Mouse (Mus musculus) MEL (cell line): Measurements from ENCODE around the gene Cd9.

Experiments
- CHD1 ChIP-seq: IDR thresholded peaks from 2 replicates; pipeline ENCODE4 v1.6.1; 2012; ENCODE audit warnings: low read depth, mild to moderate bottlenecking, inconsistent platforms, low read length, improper control_type of control experiment
- CTCF ChIP-seq, 3 experiments: IDR thresholded peaks in 2 of 3; conservative IDR thresholded peaks in 1 of 3; 2 replicates each; pipeline ENCODE4 v1.5.1; 2011 to 2012; ENCODE audit warnings: low read length in 3 of 3, low read depth in 2 of 3, mild to moderate bottlenecking in 2 of 3, improper control_type of control experiment in 1 of 3, inconsistent platforms in 1 of 3, mixed read lengths in 1 of 3, moderate library complexity in 1 of 3; ENCODE audit not compliant: control insufficient read depth in 1 of 3, insufficient read depth in 1 of 3, poor library complexity in 1 of 3, severe bottlenecking in 1 of 3
- E2F4 ChIP-seq: IDR thresholded peaks from 2 replicates; pipeline ENCODE4 v1.6.1; 2011; ENCODE audit warnings: low read depth, low read length, improper control_type of control experiment, borderline replicate concordance
- EP300 ChIP-seq, 2 experiments: IDR thresholded peaks; 2 replicates each; pipeline ENCODE4 v1.6.1; 2011; ENCODE audit warnings: improper control_type of control experiment in 2 of 2, low read length in 2 of 2, low read depth in 1 of 2, mild to moderate bottlenecking in 1 of 2
- GATA1 ChIP-seq: IDR thresholded peaks from 2 replicates; pipeline ENCODE4 v1.6.1; 2011; ENCODE audit warnings: low read depth, low read length, improper control_type of control experiment
- JUND ChIP-seq: IDR thresholded peaks from 2 replicates; pipeline ENCODE4 v1.6.1; 2011; ENCODE audit warnings: low read depth, mild to moderate bottlenecking, improper control_type of control experiment, low read length
- KAT2A ChIP-seq: conservative IDR thresholded peaks from 2 replicates; pipeline ENCODE4 v1.6.1; 2012; ENCODE audit warnings: low read depth, low read length, improper control_type of control experiment, inconsistent platforms
- MAFK ChIP-seq: IDR thresholded peaks from 2 replicates; pipeline ENCODE4 v1.6.1; 2011; ENCODE audit warnings: low read depth, mild to moderate bottlenecking, low read length, improper control_type of control experiment, borderline replicate concordance
- MAX ChIP-seq: IDR thresholded peaks from 2 replicates; pipeline ENCODE4 v1.6.1; 2011; ENCODE audit warnings: low read length, improper control_type of control experiment
- MXI1 ChIP-seq: IDR thresholded peaks from 2 replicates; pipeline ENCODE4 v1.6.1; 2011; ENCODE audit warnings: mild to moderate bottlenecking, low read depth, low read length, improper control_type of control experiment
- MYC ChIP-seq: IDR thresholded peaks from 2 replicates; pipeline ENCODE4 v1.6.1; 2011; ENCODE audit warnings: low read depth, mild to moderate bottlenecking, low read length, improper control_type of control experiment, moderate library complexity
- POLR2A ChIP-seq, 2 experiments: IDR thresholded peaks; 2 replicates each; pipeline ENCODE4 v1.6.1; 2011 to 2012; ENCODE audit warnings: low read length in 2 of 2, mild to moderate bottlenecking in 2 of 2, control low read depth in 1 of 2, improper control_type of control experiment in 1 of 2, low read depth in 1 of 2, moderate library complexity in 1 of 2; ENCODE audit not compliant: control insufficient read depth in 1 of 2, insufficient read depth in 1 of 2, poor library complexity in 1 of 2
- POLR2AphosphoS5 ChIP-seq: IDR thresholded peaks from 2 replicates; pipeline ENCODE4 v1.6.1; 2012; ENCODE audit warnings: low read depth, borderline replicate concordance, mild to moderate bottlenecking, inconsistent platforms, low read length, moderate library complexity, mixed read lengths
- ZMIZ1 ChIP-seq: IDR thresholded peaks from 2 replicates; pipeline ENCODE4 v1.6.1; 2012; ENCODE audit warnings: low read depth, mild to moderate bottlenecking, inconsistent platforms, low read length, improper control_type of control experiment, moderate library complexity

GRCm38 (mm10) chr6:125504622-125505355, 10.2 kb upstream of the Cd9 start:
- no peak for TF ChIP-seq MXI1
- no peak for TF ChIP-seq CTCF (IDR thresholded peaks at IDR 0.05 in 2 of 3, conservative IDR thresholded peaks at IDR 0.05 in 1 of 3; ENCODE audit: control insufficient read depth in 1 of 3, insufficient read depth in 1 of 3, low read depth in 2 of 3, low read length in 3 of 3, poor library complexity in 1 of 3, severe bottlenecking in 1 of 3)
- no peak for TF ChIP-seq MAX
- TF ChIP-seq EP300 (IDR thresholded peaks at IDR 0.05; ENCODE audit: low read depth in 1 of 2, low read length in 2 of 2): no peak
- TF ChIP-seq POLR2AphosphoS5: no peak
- TF ChIP-seq ZMIZ1: no peak
- no peak for TF ChIP-seq MAFK
- TF ChIP-seq MYC: no peak
- TF ChIP-seq POLR2A (IDR thresholded peaks at IDR 0.05; ENCODE audit: control insufficient read depth in 1 of 2, insufficient read depth in 1 of 2, low read depth in 1 of 2, low read length in 2 of 2, poor library complexity in 1 of 2): no peak
- TF ChIP-seq E2F4: no peak
- no peak for TF ChIP-seq CHD1
- no peak for TF ChIP-seq GATA1
- TF ChIP-seq JUND: no peak
- no peak for TF ChIP-seq KAT2A
